Mouse (Mus musculus) E14TG2a.4 (cell line): ENCODE measurements around the gene Atp5l.

Source experiments
- CTCF ChIP-seq: conservative IDR thresholded peaks from 2 replicates; pipeline ENCODE4 v1.5.1; 2014; ENCODE audit warnings: low read length
- NANOG ChIP-seq: IDR thresholded peaks from 2 replicates; pipeline ENCODE4 v1.6.1; 2014; ENCODE audit warnings: borderline replicate concordance, low read length, mixed read lengths
- POU5F1 ChIP-seq: IDR thresholded peaks from 2 replicates; pipeline ENCODE4 v1.6.1; 2014; ENCODE audit warnings: low read length, borderline replicate concordance

DNA sequence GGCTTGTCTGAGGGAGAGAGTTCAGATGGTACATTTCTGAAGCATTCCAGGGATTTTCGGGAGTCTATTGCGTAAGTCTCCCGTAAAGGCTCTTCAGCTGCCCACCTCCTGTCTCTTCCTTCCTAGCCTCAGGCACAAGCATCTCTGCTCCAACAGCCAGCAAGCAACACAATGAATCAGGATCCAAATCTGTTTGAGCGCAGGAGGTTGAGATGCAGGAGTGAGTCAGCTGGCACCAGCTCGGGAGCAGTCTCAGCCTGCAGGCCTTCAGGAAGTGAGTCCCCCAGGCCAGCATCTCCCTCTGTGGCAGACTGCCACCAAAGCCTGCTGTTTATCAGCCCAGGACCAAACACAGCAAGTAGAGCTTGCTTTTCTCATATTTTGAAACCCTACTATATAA is 15.6 kb downstream of the Atp5l start:
- TF ChIP-seq CTCF (no peak), NANOG (no peak), POU5F1 (no peak)
